8 mouse cellular contexts compared by ENCODE assay signal in genomic region chr11:90249025-90249650, GRCm38 (mm10). TPM values are rescaled to one million over a fixed set of nuclear protein-coding genes. Genes with fewer than 3 reads are reported as not detected.
DNase-seq lines count a peak whose midpoint lies in the region; ATAC-seq and TF ChIP-seq lines count a peak whose summit lies in the region.

Mmd (plus strand) TSS chr11:90249456.

- H3K9ac ChIP-seq in ES-E14 (ENCODE audit: insufficient read depth, low read depth, low read length, poor library complexity, severe bottlenecking) = peak within 1 kb of the TSS; percentile 81
- H3K9ac ChIP-seq in forebrain, embryonic 15.5 days (replicated peaks) = peak within 1 kb of the TSS; percentile 96

- H3K9me3 ChIP-seq in ES-E14 (ENCODE audit: control insufficient read depth, insufficient read depth, low read depth, low read length) = no peaks in the 10 kb centered on the region
- no peaks in the 10 kb centered on the region for H3K9me3 ChIP-seq in forebrain, embryonic 15.5 days

- H3K4me2 ChIP-seq in forebrain, embryonic 15.5 days (replicated peaks) = peak within 1 kb of the TSS; percentile 75

- intact Hi-C loops in heart, postnatal 25 days (cut with DNase I) = loop anchor here (2.0 to 5.0 kb wide), 2 partner anchors 66 to 217 kb away; partner anchors contain the start of gene Tmem100

- TF ChIP-seq CTCF in lung, adult 2 months (IDR thresholded peaks at IDR 0.05; ENCODE audit: insufficient read depth, low read length) = no peak

- no peaks in the 10 kb centered on the region for H3K36me3 ChIP-seq in ES-E14 (ENCODE audit: control insufficient read depth, insufficient read depth, low read length, poor library complexity, severe bottlenecking)
- no peaks in the 10 kb centered on the region for H3K36me3 ChIP-seq in forebrain, embryonic 15.5 days

- DNase-seq in ES-E14 (ENCODE audit: low read depth, low spot score) = peak; percentile 95
- peak; percentile 98 for DNase-seq in cerebellum, adult 11-12 months
- DNase-seq in heart, postnatal 25 days (ENCODE audit: low spot score) = peak; percentile 98
- DNase-seq in layer of hippocampus, adult 18-20 months (ENCODE audit: low spot score in 2 of 2) = peak; percentile 99
- peak; percentile 96 for DNase-seq in lung, adult 2 months
- peak; percentile 99 for DNase-seq in thymus, adult 18-20 months

- WGBS in forebrain, embryonic 15.5 days = under 1% methylated on average over 39 of the region's 51 CpGs
- under 1% methylated on average over 51 of the region's 51 CpGs for whole genome bisulfite sequencing in lung, adult 2 months

- peak; percentile 67; the same call in 1 of the 2 replicates for TF ChIP-seq POLR2A in lung, adult 2 months (IDR thresholded peaks at IDR 0.05; ENCODE audit: borderline replicate concordance, extremely low read depth, low read depth, low read length)

- no peaks in the 10 kb centered on the region; a peak in 1 of 4 replicates for H3K4me1 ChIP-seq in ES-E14 (ENCODE audit: control insufficient read depth in 2 of 2, insufficient read depth in 2 of 2, low read length in 2 of 2, poor library complexity in 1 of 2)
- H3K4me1 ChIP-seq in forebrain, embryonic 15.5 days = peaks cover 36% of the 10 kb centered on the region
- H3K4me1 ChIP-seq in lung, adult 2 months (ENCODE audit: control insufficient read depth, insufficient read depth, low read length) = peaks cover 16% of the 10 kb centered on the region

- no peak within 1 kb of the TSS for H3K27ac ChIP-seq in ES-E14 (ENCODE audit: insufficient read depth, low read depth, low read length, poor library complexity, severe bottlenecking)
- H3K27ac ChIP-seq in forebrain, embryonic 15.5 days (replicated peaks) = peak within 1 kb of the TSS; percentile 93

- H3K4me3 ChIP-seq in ES-E14 (ENCODE audit: insufficient read depth in 1 of 2, low read depth in 1 of 2, low read length in 2 of 2, poor library complexity in 1 of 2, severe bottlenecking in 1 of 2) = peak within 1 kb of the TSS; percentile 89 to 91
- peak within 1 kb of the TSS; percentile 92 for H3K4me3 ChIP-seq in forebrain, embryonic 15.5 days
- H3K4me3 ChIP-seq in lung, adult 2 months (replicated peaks; ENCODE audit: extremely low read depth, low read depth, low read length) = peak within 1 kb of the TSS; percentile 66

- H3K27me3 ChIP-seq in forebrain, embryonic 15.5 days = no peaks in the 10 kb centered on the region

- in situ Hi-C loops in ES-E14 (cut with MboI; ENCODE audit: low sequenced_read_pairs in 2 of 2, unreplicated experiment in 2 of 2) = no loop called here

- ATAC-seq in forebrain, embryonic 15.5 days (replicated peaks) = peak; percentile 99
- ATAC-seq in neutrophil, adult 5-6 weeks (ENCODE audit: extremely low read depth, insufficient number of reproducible peaks, low FRiP score, poor library complexity, severe bottlenecking) = peak; percentile 96

TF ChIP-seq in ES-E14, 5 proteins besides CTCF, POLR2A, EP300 and RAD21:
- TF ChIP-seq ZC3H11A (IDR thresholded peaks at IDR 0.05; ENCODE audit: borderline replicate concordance, low read depth, low read length) (no peak), MAFK (IDR thresholded peaks at IDR 0.05; ENCODE audit: insufficient read depth, low read depth, low read length) (no peak), ZNF384 (IDR thresholded peaks at IDR 0.05; ENCODE audit: low read depth, low read length) (no peak)

RNA-seq across cellular contexts. Expression of gene Mmd, which starts in this region (rescaled TPM):
- 4.8 and 15.5 TPM in 2 replicates for total RNA-seq in ES-E14 (2012; rRNA removed)
- polyA plus RNA-seq in forebrain, embryonic 15.5 days (2015; fragmentation: Nextera tagmentation; extraction: Ambion mirVana) = 91.7 and 94.3 TPM in 2 replicates
- 10 to 100 TPM; 32.3 to 34.8 TPM for total RNA-seq in heart, postnatal 25 days (2021)
- total RNA-seq in layer of hippocampus, adult 18-20 months (2021) = 100 to 1,000 TPM; 376 to 382 TPM
- 29.4 and 37.9 TPM in 2 replicates for polyA plus RNA-seq in lung, adult 2 months (2012; rRNA removed)
- 30.1 and 37.8 TPM in 2 replicates for total RNA-seq in neutrophil, adult 5-6 weeks (2017)
